ENCODE assay signal across 14 mouse cellular contexts in the genomic region with DNA sequence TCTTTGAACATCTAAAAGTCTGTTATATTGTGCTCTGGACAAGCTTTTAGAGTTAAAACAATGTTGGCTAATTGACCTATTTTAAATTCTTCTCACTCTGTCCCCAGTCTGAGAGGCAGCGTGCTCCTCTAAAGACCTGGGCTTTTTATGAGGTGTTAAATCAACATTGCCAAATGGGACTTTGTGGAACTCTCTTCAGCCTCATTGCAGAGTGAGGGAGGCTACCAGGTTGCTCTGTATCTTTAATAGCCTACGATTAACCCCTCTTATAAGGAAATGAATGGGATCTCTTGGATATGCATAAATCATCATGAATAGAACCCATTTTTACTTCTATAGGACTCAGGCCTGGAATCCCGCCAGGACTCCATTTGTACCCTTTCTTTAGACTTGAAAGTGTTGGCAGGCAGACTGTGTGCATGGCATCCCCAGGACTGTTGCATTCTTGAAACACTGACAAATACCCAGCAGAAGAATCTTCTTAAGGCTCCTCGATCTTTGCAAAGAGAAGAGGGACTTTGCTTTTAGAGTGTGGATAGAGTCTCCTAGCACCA.
A peak's percentile ranks its signal among the peaks of the same experiment; 100 is the strongest.
DNase-seq lines count a peak whose midpoint lies in the region; ATAC-seq lines count a peak whose summit lies in the region.
"Had no signal": no experiment of that assay in that cellular context is flagged by ENCODE, and none has a peak within 500 bp of the region (broad histone marks: within the 10 kb centered on the region; RNA-seq: fewer than 3 reads in every experiment).

No protein-coding gene starts in this region.

- no peaks in the 10 kb centered on the region for H3K4me1 ChIP-seq in embryonic facial prominence, embryonic 14.5 days (ENCODE audit: control insufficient read depth, insufficient read depth, low read length)
- H3K4me1 ChIP-seq in embryonic facial prominence, embryonic 10.5 days = no peaks in the 10 kb centered on the region
- H3K4me1 ChIP-seq in midbrain, embryonic 13.5 days (replicated peaks) = 0 out of 2 replicates have a peak, but pooled peaks cover 6% of the 10 kb centered on the region
- no peaks in the 10 kb centered on the region for H3K4me1 ChIP-seq in midbrain, embryonic 11.5 days (ENCODE audit: control insufficient read depth, insufficient read depth, low read length)
- no peaks in the 10 kb centered on the region for H3K4me1 ChIP-seq in hindbrain, embryonic 13.5 days (replicated peaks)
- H3K4me1 ChIP-seq in neural tube, embryonic 13.5 days (replicated peaks) = 0 out of 2 replicates have a peak, but pooled peaks cover 6% of the 10 kb centered on the region
- H3K4me1 ChIP-seq: stomach, embryonic 15.5 days had no signal

- no peak for ATAC-seq in embryonic facial prominence, embryonic 14.5 days (ENCODE audit: low read depth)
- peak; percentile 83 for ATAC-seq in midbrain, embryonic 13.5 days
- ATAC-seq in midbrain, embryonic 11.5 days (ENCODE audit: low FRiP score) = no peak
- peak; percentile 80 for ATAC-seq in hindbrain, embryonic 13.5 days (ENCODE audit: low FRiP score)
- ATAC-seq in neural tube, embryonic 13.5 days (ENCODE audit: low read depth) = peak; percentile 96
- ATAC-seq: intestine, postnatal 0 days had no signal

- no peaks in the 10 kb centered on the region for H3K9me3 ChIP-seq in embryonic facial prominence, embryonic 14.5 days (ENCODE audit: control insufficient read depth, low read length)
- H3K9me3 ChIP-seq in embryonic facial prominence, embryonic 10.5 days = peaks cover 5% of the 10 kb centered on the region; the same call in 1 of the 2 replicates
- peaks cover 5% of the 10 kb centered on the region; the same call in 1 of the 2 replicates for H3K9me3 ChIP-seq in midbrain, embryonic 13.5 days
- no peaks in the 10 kb centered on the region for H3K9me3 ChIP-seq in midbrain, embryonic 11.5 days (ENCODE audit: control insufficient read depth, low read length)
- H3K9me3 ChIP-seq in hindbrain, embryonic 13.5 days = no peaks in the 10 kb centered on the region
- H3K9me3 ChIP-seq in neural tube, embryonic 13.5 days = peaks cover 6% of the 10 kb centered on the region; the same call in 1 of the 2 replicates
- H3K9me3 ChIP-seq: stomach, embryonic 15.5 days had no signal

- no peaks in the 10 kb centered on the region for H3K36me3 ChIP-seq in embryonic facial prominence, embryonic 14.5 days (ENCODE audit: control insufficient read depth, insufficient read depth, low read length)
- no peaks in the 10 kb centered on the region for H3K36me3 ChIP-seq in embryonic facial prominence, embryonic 10.5 days (replicated peaks)
- H3K36me3 ChIP-seq in midbrain, embryonic 13.5 days = no peaks in the 10 kb centered on the region
- H3K36me3 ChIP-seq in midbrain, embryonic 11.5 days (ENCODE audit: control insufficient read depth, insufficient read depth, low read length) = no peaks in the 10 kb centered on the region
- no peaks in the 10 kb centered on the region for H3K36me3 ChIP-seq in hindbrain, embryonic 13.5 days
- no peaks in the 10 kb centered on the region for H3K36me3 ChIP-seq in neural tube, embryonic 13.5 days
- H3K36me3 ChIP-seq: limb, embryonic 13.5 days; stomach, embryonic 15.5 days had no signal

- no peaks in the 10 kb centered on the region for H3K27me3 ChIP-seq in embryonic facial prominence, embryonic 14.5 days (replicated peaks; ENCODE audit: control insufficient read depth, insufficient read depth, low read length)
- H3K27me3 ChIP-seq in embryonic facial prominence, embryonic 10.5 days (replicated peaks; ENCODE audit: low read depth, poor library complexity, severe bottlenecking) = no peaks in the 10 kb centered on the region
- no peaks in the 10 kb centered on the region for H3K27me3 ChIP-seq in midbrain, embryonic 13.5 days
- no peaks in the 10 kb centered on the region for H3K27me3 ChIP-seq in midbrain, embryonic 11.5 days (ENCODE audit: control insufficient read depth, insufficient read depth, low read length)
- 0 out of 2 replicates have a peak, but pooled peaks cover 2% of the 10 kb centered on the region for H3K27me3 ChIP-seq in hindbrain, embryonic 13.5 days
- peaks cover 58% of the 10 kb centered on the region for H3K27me3 ChIP-seq in neural tube, embryonic 13.5 days
- H3K27me3 ChIP-seq: stomach, embryonic 15.5 days had no signal

- H3K9ac ChIP-seq in embryonic facial prominence, embryonic 14.5 days (ENCODE audit: low read depth, low read length) = no peak overlapping the region
- no peak overlapping the region for H3K9ac ChIP-seq in midbrain, embryonic 13.5 days (replicated peaks)
- no peak overlapping the region for H3K9ac ChIP-seq in midbrain, embryonic 11.5 days (ENCODE audit: low read length)
- H3K9ac ChIP-seq in hindbrain, embryonic 13.5 days = no peak overlapping the region
- no peak overlapping the region for H3K9ac ChIP-seq in neural tube, embryonic 13.5 days
- H3K9ac ChIP-seq: limb, embryonic 13.5 days; stomach, embryonic 15.5 days had no signal

- H3K4me3 ChIP-seq in embryonic facial prominence, embryonic 14.5 days (ENCODE audit: low read depth, low read length) = no peak overlapping the region
- H3K4me3 ChIP-seq in embryonic facial prominence, embryonic 10.5 days = no peak overlapping the region
- no peak overlapping the region for H3K4me3 ChIP-seq in midbrain, embryonic 13.5 days (replicated peaks)
- H3K4me3 ChIP-seq in midbrain, embryonic 11.5 days (ENCODE audit: low read depth, low read length) = no peak overlapping the region
- no peak overlapping the region for H3K4me3 ChIP-seq in hindbrain, embryonic 13.5 days
- H3K4me3 ChIP-seq in neural tube, embryonic 13.5 days = no peak overlapping the region
- H3K4me3 ChIP-seq: erythroblast, embryonic 14.5 days; limb, embryonic 13.5 days; stomach, embryonic 15.5 days had no signal

- no peak overlapping the region for H3K27ac ChIP-seq in embryonic facial prominence, embryonic 14.5 days (replicated peaks; ENCODE audit: low read depth, low read length)
- H3K27ac ChIP-seq in embryonic facial prominence, embryonic 10.5 days (replicated peaks) = no peak overlapping the region
- H3K27ac ChIP-seq in midbrain, embryonic 13.5 days = no peak overlapping the region
- no peak overlapping the region for H3K27ac ChIP-seq in midbrain, embryonic 11.5 days (ENCODE audit: low read depth, low read length)
- no peak overlapping the region for H3K27ac ChIP-seq in hindbrain, embryonic 13.5 days
- no peak overlapping the region for H3K27ac ChIP-seq in neural tube, embryonic 13.5 days (replicated peaks)
- H3K27ac ChIP-seq: limb, embryonic 13.5 days; stomach, embryonic 15.5 days had no signal

- peak; percentile 48 for DNase-seq in embryonic facial prominence, embryonic 14.5 days (ENCODE audit: low spot score)
- no peak for DNase-seq in embryonic facial prominence, embryonic 10.5 days (ENCODE audit: low spot score)
- no peak for DNase-seq in midbrain, embryonic 11.5 days (ENCODE audit: low spot score, missing footprints)
- DNase-seq in urinary bladder, postnatal 25 days (ENCODE audit: low spot score) = no peak
- DNase-seq in ovary, postnatal 36 days (ENCODE audit: low spot score) = no peak
- DNase-seq: heart, postnatal 10 days; thymus, postnatal 25 days had no signal

- 71% methylated on average over 4 of the region's 4 CpGs for WGBS in embryonic facial prominence, embryonic 14.5 days
- WGBS in embryonic facial prominence, embryonic 10.5 days = 83% methylated on average over 4 of the region's 4 CpGs
- 38% methylated on average over 4 of the region's 4 CpGs for WGBS in midbrain, embryonic 13.5 days
- 70% methylated on average over 4 of the region's 4 CpGs for whole genome bisulfite sequencing in midbrain, embryonic 11.5 days
- WGBS in hindbrain, embryonic 13.5 days = 38% methylated on average over 4 of the region's 4 CpGs
- WGBS in neural tube, embryonic 13.5 days = 10% methylated on average over 4 of the region's 4 CpGs

- no peak overlapping the region for H3K4me2 ChIP-seq in embryonic facial prominence, embryonic 14.5 days (ENCODE audit: low read depth, low read length)
- no peak overlapping the region for H3K4me2 ChIP-seq in midbrain, embryonic 13.5 days (replicated peaks)
- no peak overlapping the region for H3K4me2 ChIP-seq in midbrain, embryonic 11.5 days
- H3K4me2 ChIP-seq in hindbrain, embryonic 13.5 days = no peak overlapping the region
- no peak overlapping the region for H3K4me2 ChIP-seq in neural tube, embryonic 13.5 days
- H3K4me2 ChIP-seq: limb, embryonic 13.5 days; stomach, embryonic 15.5 days had no signal

Comparison
In these comparisons a context has a peak if more than half of its experiments do, and no peak if none do; other contexts are left out.
1. ATAC-seq: peak in midbrain, embryonic 13.5 days (single experiment), hindbrain, embryonic 13.5 days (single experiment) and neural tube, embryonic 13.5 days (single experiment); none in embryonic facial prominence, embryonic 14.5 days (single experiment) and midbrain, embryonic 11.5 days (single experiment).